Mouse (Mus musculus) heart, postnatal 10 days (tissue): ENCODE measurements around the gene Slc35e3. TPM values are rescaled to one million over a fixed set of nuclear protein-coding genes. Genes with fewer than 3 reads are reported as not detected.
"Not testable (repeated sequence)": the region's sequence is repeated elsewhere in the genome, so short reads cannot be mapped to it uniquely, and the experiment has no call there.

Experiments used
- DNase-seq, 2 experiments: peaks; one replicate each; pipeline ENCODE4 v3.0.0; 2021
- intact Hi-C: fragments of 180-260 bp; cut with DNase I; formaldehyde crosslinking; loops from one replicate; pipeline ENCODE4 v1.15.1; 2025
- total RNA-seq, 2 experiments: library from RNA; stranded (reverse); gene quantifications; 2 replicates each; pipeline ENCODE4 v1.2.3; 2021

The Slc35e3 gene
- total RNA-seq, 2 experiments from 2014 or later = 7.4 to 8.5 TPM

DNA sequence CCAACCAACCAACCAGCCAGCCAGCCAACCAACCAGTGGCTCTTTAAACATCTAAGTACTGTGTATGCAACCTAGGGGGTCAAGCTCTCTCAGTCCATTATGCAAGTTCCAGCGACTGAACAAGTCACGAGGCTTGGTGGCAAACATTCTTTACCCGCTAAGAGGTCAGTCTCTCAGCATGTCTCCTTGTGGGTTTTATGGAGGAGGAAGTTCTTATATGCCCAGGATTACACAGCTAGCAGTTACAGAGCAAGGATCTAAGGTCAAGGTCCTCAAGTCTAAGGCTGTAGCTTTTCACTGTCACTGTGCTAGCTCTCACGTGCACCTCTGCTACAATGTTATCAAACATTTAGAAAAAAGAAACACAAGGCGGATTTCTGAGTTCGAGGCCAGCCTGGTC lies 18.4 kb upstream of the Slc35e3 start:
- intact Hi-C loops = no loop called here

GRCm38 (mm10) chr10:117763588-117764190 lies 17.5 kb upstream of the Slc35e3 start:
- intact Hi-C loops = no loop called here
- DNase-seq = no peak

More for the DNA sequence above, 18.4 kb upstream of the Slc35e3 start:
- DNase-seq = no peak

DNA sequence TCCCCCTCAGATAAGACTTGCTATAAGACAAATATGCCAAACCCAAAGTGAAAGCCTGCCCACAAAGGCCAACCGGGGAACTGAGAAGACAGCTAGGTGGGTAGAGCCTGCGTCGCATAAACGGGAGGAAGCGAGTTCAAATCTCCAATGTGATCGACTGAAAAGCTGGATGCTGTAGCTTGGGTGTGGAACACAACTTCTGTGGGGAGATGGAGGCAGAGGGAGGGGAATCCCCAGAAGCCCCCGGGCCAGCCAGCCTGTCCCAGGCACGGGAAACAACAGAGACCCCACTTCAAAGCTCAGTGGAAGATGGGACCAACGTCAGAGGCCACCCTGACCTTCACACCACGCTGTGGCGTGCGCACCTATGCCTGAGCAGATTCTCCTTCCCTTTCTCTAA lies 16.8 kb upstream of the Slc35e3 start:
- intact Hi-C loops = no loop called here
- DNase-seq = no peak

GRCm38 (mm10) chr10:117762281-117762830 lies 16.2 kb upstream of the Slc35e3 start:
- intact Hi-C loops = no loop called here
- no peak for DNase-seq

- intact Hi-C loops = no loop called here
- no peak for DNase-seq
Observed at GRCm38 (mm10) chr10:117761551-117761950, 15.4 kb upstream of the Slc35e3 start.

DNA sequence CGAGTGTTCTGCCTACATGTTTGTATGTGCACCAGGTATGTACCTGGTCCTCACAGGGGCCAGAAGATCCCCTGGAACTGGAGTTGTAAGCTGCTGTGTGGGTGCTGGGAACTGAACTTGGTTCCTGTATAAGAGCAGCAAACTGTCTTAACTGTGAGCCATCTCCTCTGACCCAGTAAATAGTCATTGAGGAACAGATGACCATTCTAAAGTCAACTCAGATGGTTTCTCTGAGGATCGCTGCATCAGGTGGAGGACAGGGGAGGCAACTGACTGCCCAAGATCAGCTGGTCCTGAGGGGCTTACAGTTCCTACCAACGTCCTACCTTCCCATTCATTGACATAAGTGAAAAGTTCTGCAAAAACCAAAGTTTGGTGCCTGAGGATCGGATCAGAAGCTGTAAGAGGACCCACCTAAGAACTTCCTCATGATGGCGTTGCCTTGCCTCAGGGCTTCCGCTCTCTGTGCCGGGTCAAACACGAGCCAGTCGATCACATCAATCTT lies 14.7 kb upstream of the Slc35e3 start:
- intact Hi-C loops = no loop called here
- DNase-seq = no peak

- intact Hi-C loops = no loop called here
- no peak for DNase-seq
Observed at GRCm38 (mm10) chr10:117759844-117760630, 13.9 kb upstream of the Slc35e3 start.

DNA sequence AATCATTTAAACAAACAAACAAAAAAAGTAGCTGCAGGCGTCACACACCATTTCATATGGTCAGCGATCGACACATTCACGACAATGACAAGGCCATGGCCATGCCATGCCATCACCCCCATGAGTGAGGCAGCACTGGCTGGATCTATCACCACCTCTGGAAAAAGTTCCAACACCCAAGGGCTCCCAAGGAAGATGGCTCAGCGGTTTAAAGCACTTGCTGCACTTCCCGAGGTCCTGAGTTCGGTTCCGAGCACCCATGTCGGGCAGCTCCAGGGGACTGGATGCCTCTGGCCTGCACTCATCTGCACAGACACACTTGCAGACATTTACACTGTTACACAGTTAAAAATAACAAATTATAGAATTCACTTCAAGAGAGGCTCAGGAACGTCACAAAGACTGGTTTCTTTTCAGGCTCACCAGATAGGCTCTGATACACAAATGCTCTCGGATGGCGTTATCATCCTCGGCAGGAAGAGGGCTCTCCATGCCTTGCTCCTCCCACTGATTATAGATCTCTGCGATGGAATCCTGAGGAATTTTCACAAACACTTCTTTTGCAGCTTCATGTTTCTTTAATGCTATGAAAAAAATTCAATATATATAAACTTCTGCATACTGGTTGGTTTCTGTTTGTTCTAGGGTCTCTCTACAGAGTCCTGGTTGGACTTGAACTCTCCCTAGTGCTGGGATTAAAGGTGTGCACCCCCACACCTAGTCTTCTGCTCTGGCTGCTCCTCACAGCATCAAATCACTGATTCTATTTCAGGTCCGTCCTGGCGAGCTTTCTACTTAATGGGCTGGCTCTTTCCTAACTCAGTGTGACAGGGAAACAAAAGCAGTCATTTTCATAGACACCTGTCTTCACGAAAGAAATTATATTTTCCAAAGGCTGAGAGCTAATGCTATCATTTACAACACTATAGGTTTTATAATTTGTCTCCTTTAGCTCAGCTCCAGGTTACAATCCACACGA lies 12.9 kb upstream of the Slc35e3 start:
- DNase-seq = no peak
- intact Hi-C loops = no loop called here

DNA sequence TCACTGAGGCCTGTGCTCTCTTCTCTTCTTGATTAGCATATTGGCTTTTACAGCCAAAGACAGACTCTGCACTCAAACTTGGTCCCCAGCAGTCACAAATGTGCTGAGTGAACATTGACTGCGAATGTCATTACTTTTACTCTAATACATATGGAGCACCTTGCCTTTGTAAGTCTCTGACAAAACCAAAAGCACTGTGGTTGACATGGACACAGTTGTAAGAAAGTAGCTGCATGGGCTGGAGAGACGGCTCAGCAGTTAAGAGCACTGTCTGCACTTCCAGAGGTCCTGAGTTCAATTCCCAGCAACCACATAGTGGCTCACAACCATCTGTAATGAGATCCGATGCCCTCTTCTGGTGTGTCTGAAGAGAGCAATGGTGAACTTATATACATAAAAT lies 12.2 kb upstream of the Slc35e3 start:
- intact Hi-C loops, DNase-seq: not testable (repeated sequence)

GRCm38 (mm10) chr10:117757796-117758342 lies 11.7 kb upstream of the Slc35e3 start:
- DNase-seq = no peak
- intact Hi-C loops = no loop called here

DNA sequence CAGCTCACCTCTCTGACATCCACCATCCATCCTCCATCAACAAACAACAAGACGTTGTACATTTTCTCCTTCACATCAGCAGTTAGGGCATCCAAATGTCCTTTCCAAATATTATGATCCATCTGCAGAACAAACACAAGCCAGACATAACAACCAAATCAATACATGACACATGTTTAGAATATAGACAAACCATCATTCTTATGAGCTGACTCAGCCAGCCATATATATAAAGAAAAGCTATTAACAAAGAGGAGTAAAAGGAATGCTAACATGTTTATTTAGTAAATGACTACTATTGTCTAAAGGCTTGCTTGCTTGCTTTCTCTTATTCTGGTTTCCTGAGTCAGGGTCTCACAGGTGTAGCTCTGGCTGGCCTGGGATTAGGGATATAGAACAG lies 11.1 kb upstream of the Slc35e3 start:
- intact Hi-C loops = no loop called here

DNA sequence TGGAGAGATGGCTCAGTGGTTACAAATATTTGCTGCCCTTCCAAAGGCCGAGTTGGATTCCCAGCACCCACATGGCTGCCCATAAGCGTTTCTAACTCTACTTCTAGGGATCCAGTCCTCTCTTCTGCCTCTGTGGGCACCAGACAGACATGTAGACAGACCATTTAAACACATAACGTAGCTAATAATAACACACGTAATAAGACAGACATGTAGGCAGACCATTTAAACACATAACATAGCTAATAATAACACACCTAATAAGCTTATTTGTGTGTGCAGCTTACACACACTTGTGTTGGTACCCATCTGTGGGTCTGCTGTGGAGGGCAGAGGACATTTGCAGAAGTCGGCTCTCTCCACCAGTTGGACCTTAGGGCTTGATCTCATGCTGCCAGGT lies 10.6 kb upstream of the Slc35e3 start:
- intact Hi-C loops = no loop called here
- DNase-seq = no peak

More for the DNA sequence above, 11.1 kb upstream of the Slc35e3 start:
- DNase-seq = no peak

GRCm38 (mm10) chr10:117755799-117756467 lies 9.8 kb upstream of the Slc35e3 start:
- intact Hi-C loops = no loop called here
- no peak for DNase-seq

- DNase-seq = no peak
- intact Hi-C loops = no loop called here
Observed at GRCm38 (mm10) chr10:117755086-117755798, 9.1 kb upstream of the Slc35e3 start.

- no peak for DNase-seq
- intact Hi-C loops = no loop called here
Observed at GRCm38 (mm10) chr10:117754609-117754940, 8.4 kb upstream of the Slc35e3 start.

DNA sequence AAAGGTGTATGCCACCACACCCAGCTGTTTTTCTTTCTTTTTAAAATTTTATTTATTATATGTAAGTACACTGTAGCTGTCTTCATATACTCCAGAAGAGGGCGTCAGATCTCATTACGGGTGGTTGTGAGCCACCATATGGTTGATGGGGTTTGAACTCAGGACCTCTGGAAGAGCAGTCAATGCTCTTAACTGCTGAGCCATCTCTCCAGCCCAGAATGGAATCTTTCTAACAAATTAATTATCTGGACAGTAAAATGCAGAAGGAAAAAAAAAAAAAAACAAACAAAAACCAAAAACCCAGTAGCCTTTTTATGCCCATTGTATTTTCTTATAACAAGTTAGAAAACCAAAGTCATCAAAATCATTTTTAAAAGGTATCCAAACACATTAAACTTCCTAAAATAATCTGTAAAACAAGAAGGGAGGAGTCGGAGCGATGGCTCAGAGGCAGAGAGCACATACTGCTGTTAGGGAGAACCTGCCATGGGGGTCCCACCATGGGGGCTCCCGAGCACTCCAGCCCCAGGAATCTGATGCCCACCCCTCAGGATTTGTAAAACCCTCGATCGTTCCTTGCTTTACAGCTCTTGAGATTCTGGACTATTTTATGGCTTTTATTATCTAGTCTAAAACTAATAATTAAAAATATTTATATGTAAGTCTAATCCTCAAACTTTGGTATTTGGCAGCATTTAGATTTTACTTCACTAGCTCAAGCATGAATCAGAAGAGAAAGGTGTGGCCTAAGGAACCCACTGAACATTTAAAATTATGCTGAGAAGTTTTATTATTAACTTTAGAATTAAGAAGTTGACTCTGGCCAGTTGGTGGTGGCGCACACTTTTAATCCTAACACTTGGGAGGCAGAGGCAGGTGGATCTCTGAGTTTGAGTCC lies 7.8 kb upstream of the Slc35e3 start:
- intact Hi-C loops = no loop called here
- no peak for DNase-seq

DNA sequence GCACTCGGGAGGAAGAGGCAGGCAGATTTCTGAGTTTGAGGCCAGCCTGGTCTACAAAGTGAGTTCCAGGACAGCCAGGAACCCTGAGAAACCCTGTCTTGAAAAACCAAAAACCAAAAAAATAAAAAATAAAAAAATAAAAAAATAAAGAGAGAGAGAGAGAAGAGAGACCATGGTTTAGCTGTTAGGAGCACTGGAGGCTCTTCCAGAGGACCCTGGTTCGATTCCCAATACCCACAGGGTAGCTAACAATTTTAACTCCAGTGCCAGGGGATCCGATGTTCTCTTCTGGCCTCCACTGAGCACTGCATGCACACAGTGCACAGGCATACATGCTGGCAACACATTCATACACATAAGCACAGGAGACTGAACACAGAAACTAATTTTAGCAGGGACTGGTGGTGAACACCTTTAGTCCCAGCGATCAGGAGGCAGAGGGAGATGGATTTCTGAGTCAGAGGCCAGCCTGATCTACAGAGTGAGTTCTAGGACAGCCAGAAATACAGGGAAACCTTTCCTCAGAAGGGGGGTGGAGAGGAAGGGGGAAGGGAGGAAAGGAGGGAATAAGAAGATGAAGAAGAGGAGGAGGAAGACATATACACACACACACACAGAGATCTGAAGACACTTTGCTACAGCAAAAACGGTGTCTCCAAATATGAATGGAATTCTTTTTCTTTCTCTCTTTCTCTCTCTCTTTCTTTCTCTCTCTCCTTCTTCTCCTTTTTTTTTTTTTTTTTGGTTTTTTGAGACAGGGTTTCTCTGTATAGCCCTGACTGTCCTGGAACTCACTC lies 6.9 kb upstream of the Slc35e3 start:
- intact Hi-C loops = no loop called here
- DNase-seq = no peak
